Mouse (Mus musculus) midbrain, postnatal 0 days (tissue): ENCODE data around the gene Bnc2. TPM values are rescaled to one million over a fixed set of nuclear protein-coding genes. Genes with fewer than 3 reads are reported as not detected.

Experiments used
- ATAC-seq: fragments of 200-750 bp; cut with Nextera tagmentation; 2 replicates; pipeline ENCODE4 v1.8.0; 2017; ENCODE audit warnings: moderate number of reproducible peaks, mild to moderate bottlenecking, moderate TSS enrichment, moderate library complexity; ENCODE audit not compliant: low FRiP score
- DNase-seq: peaks from one replicate; pipeline ENCODE4 v3.0.0-alpha.2; 2015; ENCODE audit warnings: low spot score
- H3K27ac ChIP-seq: fragments of 300-500 bp; sonication (generic); 2 replicates; pipeline ENCODE4 v1.5.1; 2014; ENCODE audit warnings: low read depth, mild to moderate bottlenecking, low read length, mixed read lengths
- H3K27me3 ChIP-seq: fragments of 300-500 bp; sonication (generic); 2 replicates; pipeline ENCODE4 v1.6.1; 2014; ENCODE audit warnings: low read length, control low read depth, mixed read lengths; ENCODE audit not compliant: insufficient read depth
- H3K36me3 ChIP-seq: fragments of 300-500 bp; sonication (generic); 2 replicates; pipeline ENCODE4 v1.6.1; 2014; ENCODE audit warnings: low read length, control low read depth, mixed read lengths; ENCODE audit not compliant: insufficient read depth
- H3K4me1 ChIP-seq: fragments of 300-500 bp; sonication (generic); 2 replicates; pipeline ENCODE4 v1.6.1; 2014; ENCODE audit warnings: mild to moderate bottlenecking, control low read depth, antibody characterized with exemption, low read length, mixed read lengths; ENCODE audit not compliant: insufficient read depth
- H3K4me2 ChIP-seq: fragments of 300-500 bp; sonication (generic); 2 replicates; pipeline ENCODE4 v1.6.1; 2014; ENCODE audit warnings: low read depth, mild to moderate bottlenecking, low read length, mixed read lengths; ENCODE audit not compliant: poor library complexity, severe bottlenecking
- H3K4me3 ChIP-seq: fragments of 300-500 bp; sonication (generic); 2 replicates; pipeline ENCODE4 v1.5.1; 2014; ENCODE audit warnings: low read depth, mild to moderate bottlenecking, low read length, moderate library complexity
- H3K9ac ChIP-seq: fragments of 300-500 bp; sonication (generic); replicated peaks from 2 replicates; pipeline ENCODE4 v1.6.1; 2014; ENCODE audit warnings: mild to moderate bottlenecking, low read length, moderate library complexity, mixed read lengths; ENCODE audit not compliant: poor library complexity, severe bottlenecking
- H3K9me3 ChIP-seq: fragments of 300-500 bp; sonication (generic); 2 replicates; pipeline ENCODE4 v1.6.1; 2016; ENCODE audit warnings: low read length, control low read depth
- CTCF ChIP-seq: IDR thresholded peaks from 2 replicates; pipeline ENCODE4 v1.5.1; 2016; ENCODE audit warnings: antibody characterized with exemption, mild to moderate bottlenecking
- WGBS: fragments of 180-500 bp; shearing (Covaris S2); extraction: QIAGEN DNeasy Blood & Tissue Kit; methylation state at CpG from one replicate; pipeline ENCODE4 v1.1.7; 2014; 5-methylcytosine and 5-hydroxymethylcytosine counted together
- polyA plus RNA-seq: library from polyadenylated mRNA; unstranded; fragments of >200 nt; fragmentation: Nextera tagmentation; extraction: Ambion mirVana; gene quantifications from 2 replicates; pipeline ENCODE4 v1.2.1, GENCODE M21; 2015
- total RNA-seq: library from RNA; depleted of rRNA; stranded (reverse); fragments of >200 nt; gene quantifications from 2 replicates; pipeline ENCODE4 v1.2.3, GENCODE M21; 2014

Bnc2 gene
- total and polyA plus RNA-seq, 2 experiments from 2014 or later: 14.1 to 27.5 TPM

DNA sequence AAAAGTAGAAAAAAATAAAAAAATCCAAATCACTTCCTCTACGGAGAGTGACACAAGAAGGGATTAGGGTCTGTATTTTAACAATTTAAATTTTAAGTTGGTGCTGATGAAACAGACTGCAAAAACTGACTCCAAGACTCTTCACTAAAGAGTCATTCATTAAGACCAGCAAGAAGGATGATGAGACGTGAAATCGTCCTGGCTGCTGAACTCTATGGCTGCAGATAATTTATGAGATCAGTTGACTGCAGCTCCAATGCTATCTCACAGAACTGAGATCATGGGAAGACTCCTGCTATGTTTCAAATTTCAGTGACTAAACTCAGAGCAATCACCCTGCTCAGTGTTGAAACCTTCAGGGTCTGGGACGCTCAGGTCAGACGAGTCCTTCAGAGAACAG, 345.4 kb downstream of the Bnc2 start:
- no peak for DNase-seq
- WGBS: 75% methylated on average over 5 of the region's 5 CpGs

DNA sequence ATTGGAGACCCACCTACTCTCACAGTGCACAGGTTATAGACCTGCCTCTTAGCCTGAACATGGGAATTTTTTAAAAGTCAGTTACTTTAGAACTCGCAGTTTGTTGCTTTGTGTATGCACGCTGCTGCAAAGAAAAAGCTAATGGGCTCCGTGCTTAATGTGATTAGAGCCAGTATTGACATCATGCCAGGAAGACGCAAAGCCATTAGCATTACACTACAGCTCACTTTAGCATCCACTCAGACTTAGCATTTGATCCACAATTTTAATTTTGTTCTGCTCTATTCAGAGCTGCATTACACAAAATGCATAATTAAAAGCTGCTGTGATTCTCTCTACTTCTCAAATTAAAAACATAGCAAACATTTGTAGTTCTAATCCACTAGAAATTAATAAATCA, 350.7 kb downstream of the Bnc2 start:
- no peaks in the 10 kb centered on the region for H3K9me3 ChIP-seq
- H3K27ac ChIP-seq: no peak overlapping the region
- no peak overlapping the region for H3K4me3 ChIP-seq
- no peak for TF ChIP-seq CTCF
- 0 out of 2 replicates have a peak, but pooled peaks cover 7% of the 10 kb centered on the region for H3K27me3 ChIP-seq
- DNase-seq: peak; percentile 47
- H3K36me3 ChIP-seq: no peaks in the 10 kb centered on the region
- 14% methylated on average over 4 of the region's 4 CpGs for WGBS
- no peak overlapping the region for H3K9ac ChIP-seq
- ATAC-seq: no peak
- H3K4me1 ChIP-seq: no peaks in the 10 kb centered on the region
- no peak overlapping the region for H3K4me2 ChIP-seq

More for the DNA sequence above, 345.4 kb downstream of the Bnc2 start:
- no peak for ATAC-seq
- H3K4me3 ChIP-seq: no peak overlapping the region
- no peaks in the 10 kb centered on the region for H3K4me1 ChIP-seq
- H3K9me3 ChIP-seq: no peaks in the 10 kb centered on the region
- TF ChIP-seq CTCF: no peak
- H3K36me3 ChIP-seq: no peaks in the 10 kb centered on the region
- H3K27ac ChIP-seq: no peak overlapping the region
- H3K27me3 ChIP-seq: peaks cover 7% of the 10 kb centered on the region; the same call in 1 of the 2 replicates
- no peak overlapping the region for H3K9ac ChIP-seq
- no peak overlapping the region for H3K4me2 ChIP-seq

DNA sequence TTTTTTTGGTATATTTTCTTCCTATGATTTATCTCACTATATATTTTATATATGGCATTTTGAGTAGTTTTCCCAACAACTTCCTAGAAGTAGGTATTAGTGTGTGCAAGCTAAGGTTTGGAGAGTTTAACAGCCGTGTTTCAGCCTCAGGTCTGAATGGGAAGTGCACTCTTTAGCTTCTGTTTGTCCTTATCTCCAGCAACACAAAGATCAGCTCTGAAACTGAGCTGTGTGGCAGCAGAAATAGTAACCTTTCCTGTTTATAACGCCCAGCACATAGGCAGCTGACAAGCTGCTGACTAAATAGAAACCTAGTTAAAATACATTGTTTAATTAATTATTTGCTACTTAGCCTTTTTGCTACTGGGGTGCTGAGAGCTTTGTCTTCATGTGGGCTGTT, 353.5 kb downstream of the Bnc2 start:
- Histone ChIP-seq H3K36me3 (no peaks in the 10 kb centered on the region), H3K4me1 (no peaks in the 10 kb centered on the region), H3K27ac (no peak overlapping the region), H3K9ac (no peak overlapping the region), H3K27me3 (0 out of 2 replicates have a peak, but pooled peaks cover 7% of the 10 kb centered on the region), H3K4me2 (no peak overlapping the region), H3K9me3 (no peaks in the 10 kb centered on the region), H3K4me3 (no peak overlapping the region)
- WGBS: 77% methylated on average over 2 of the region's 2 CpGs
- DNase-seq (no peak), ATAC-seq (no peak)
- no peak for TF ChIP-seq CTCF

DNA sequence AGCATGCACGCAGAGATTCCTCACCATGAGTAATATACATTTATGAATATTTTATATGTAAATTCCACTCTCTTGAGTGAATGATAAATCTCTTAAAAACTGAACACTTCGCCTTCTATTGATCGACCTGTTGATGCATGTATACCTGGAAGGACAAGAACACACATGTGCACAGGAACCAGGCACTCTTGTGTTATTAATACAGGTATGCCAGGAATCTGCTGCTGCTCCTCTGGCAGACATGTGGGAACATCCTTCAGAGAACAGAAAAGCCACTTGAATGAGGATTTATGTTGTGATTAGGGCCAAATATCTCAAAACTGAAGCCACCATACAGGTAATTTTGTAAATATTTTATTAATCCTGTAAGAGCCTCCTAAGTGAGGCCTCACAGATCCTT, 357.7 kb downstream of the Bnc2 start:
- no peak overlapping the region for H3K9ac ChIP-seq
- H3K4me1 ChIP-seq: no peaks in the 10 kb centered on the region
- H3K27me3 ChIP-seq: 0 out of 2 replicates have a peak, but pooled peaks cover 3% of the 10 kb centered on the region
- WGBS: 88% methylated on average over 3 of the region's 3 CpGs
- no peak overlapping the region for H3K27ac ChIP-seq
- no peak overlapping the region for H3K4me3 ChIP-seq
- H3K4me2 ChIP-seq: no peak overlapping the region
- ATAC-seq: no peak
- TF ChIP-seq CTCF: no peak
- DNase-seq: no peak
- no peaks in the 10 kb centered on the region for H3K9me3 ChIP-seq
- H3K36me3 ChIP-seq: no peaks in the 10 kb centered on the region

DNA sequence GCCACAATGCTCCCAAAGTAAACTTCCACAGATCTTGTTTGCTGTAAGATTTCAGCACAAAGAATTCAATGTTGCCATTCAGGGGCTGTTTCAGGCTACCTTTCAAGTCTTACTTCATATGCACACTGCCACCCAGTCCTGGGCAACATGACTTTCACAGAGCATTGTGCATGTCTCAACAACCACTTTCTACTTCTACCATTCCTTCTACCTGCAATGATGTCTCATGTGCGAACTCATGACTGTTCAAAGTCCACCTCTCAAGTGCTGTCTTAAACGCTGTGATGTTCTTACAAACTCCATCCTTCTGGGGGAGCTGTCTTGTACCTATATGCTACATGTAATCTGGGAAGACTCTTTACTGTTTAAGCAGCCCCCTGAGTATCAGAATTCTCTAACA, 363.7 kb downstream of the Bnc2 start:
- no peaks in the 10 kb centered on the region; the same call in 1 of the 2 replicates for H3K4me1 ChIP-seq
- TF ChIP-seq CTCF: 0 out of 2 replicates have a peak, but pooled peaks have one; percentile 1
- H3K36me3 ChIP-seq: no peaks in the 10 kb centered on the region
- H3K9me3 ChIP-seq: no peaks in the 10 kb centered on the region
- H3K4me3 ChIP-seq: no peak overlapping the region
- H3K4me2 ChIP-seq: no peak overlapping the region
- no peaks in the 10 kb centered on the region for H3K27me3 ChIP-seq
- DNase-seq: no peak
- no peak overlapping the region for H3K9ac ChIP-seq
- no peak overlapping the region for H3K27ac ChIP-seq
- no peak for ATAC-seq
- WGBS: 91% methylated on average over 2 of the region's 2 CpGs

DNA sequence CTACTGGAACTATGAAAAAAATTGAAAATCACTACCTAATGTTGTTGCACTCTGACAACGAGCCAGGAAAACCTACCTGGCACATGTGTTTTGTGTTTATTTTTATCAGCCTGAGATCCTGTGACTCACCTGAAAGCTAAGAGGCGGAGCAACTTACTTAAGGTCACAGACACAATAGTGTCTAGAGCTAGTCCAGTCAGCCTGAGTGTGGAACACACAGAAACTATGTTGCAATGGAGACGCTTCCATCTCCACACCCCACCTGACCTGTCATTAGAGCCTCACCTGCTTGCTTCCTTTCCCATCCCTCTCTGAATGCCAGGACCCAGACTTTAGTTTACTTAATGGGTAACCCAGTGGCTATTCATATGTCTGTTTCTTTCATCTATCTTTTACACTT, 364.2 kb downstream of the Bnc2 start:
- Histone ChIP-seq H3K9ac (no peak overlapping the region), H3K9me3 (no peaks in the 10 kb centered on the region), H3K4me3 (no peak overlapping the region), H3K36me3 (no peaks in the 10 kb centered on the region), H3K4me1 (no peaks in the 10 kb centered on the region; the same call in 1 of the 2 replicates), H3K27ac (no peak overlapping the region), H3K4me2 (no peak overlapping the region), H3K27me3 (no peaks in the 10 kb centered on the region)
- DNase-seq (no peak), ATAC-seq (no peak)
- TF ChIP-seq CTCF: no peak
- 93% methylated on average over 3 of the region's 3 CpGs for WGBS
